Mouse (Mus musculus) intestine, embryonic 14.5 days (tissue): ENCODE data around the gene Elavl2. TPM values are rescaled to one million over a fixed set of nuclear protein-coding genes. Genes with fewer than 3 reads are reported as not detected.
A peak's percentile ranks its signal among the peaks of the same experiment; 100 is the strongest.

Experiments
- ATAC-seq: fragments of 200-750 bp; cut with Nextera tagmentation; replicated peaks from 2 replicates; pipeline ENCODE4 v1.8.0; 2017; ENCODE audit warnings: low read depth, moderate number of reproducible peaks, moderate TSS enrichment, moderate library complexity; ENCODE audit not compliant: low FRiP score, low TSS enrichment
- DNase-seq: peaks from one replicate; pipeline ENCODE4 v3.0.0-alpha.2; 2018; ENCODE audit warnings: low spot score
- H3K27ac ChIP-seq: fragments of 300-500 bp; sonication (generic); 2 replicates; pipeline ENCODE4 v1.5.1; 2014; ENCODE audit warnings: low read depth, mild to moderate bottlenecking, control low read depth
- H3K27me3 ChIP-seq: fragments of 300-500 bp; sonication (generic); replicated peaks from 2 replicates; pipeline ENCODE4 v1.6.1; 2014; ENCODE audit warnings: low read length, control low read depth; ENCODE audit not compliant: control insufficient read depth, insufficient read depth
- H3K36me3 ChIP-seq: fragments of 300-500 bp; sonication (generic); 2 replicates; pipeline ENCODE4 v1.6.1; 2014; ENCODE audit warnings: low read length, control low read depth; ENCODE audit not compliant: control insufficient read depth, insufficient read depth
- H3K4me1 ChIP-seq: fragments of 300-500 bp; sonication (generic); replicated peaks from 2 replicates; pipeline ENCODE4 v1.6.1; 2014; ENCODE audit warnings: low read length, control low read depth, mixed read lengths; ENCODE audit not compliant: control insufficient read depth, insufficient read depth
- H3K4me2 ChIP-seq: fragments of 300-500 bp; sonication (generic); 2 replicates; pipeline ENCODE4 v1.6.1; 2014; ENCODE audit warnings: low read length
- H3K4me3 ChIP-seq: fragments of 300-500 bp; sonication (generic); 2 replicates; pipeline ENCODE4 v1.5.1; 2014; ENCODE audit warnings: low read depth, low read length, control low read depth, mixed read lengths
- H3K9ac ChIP-seq: fragments of 300-500 bp; sonication (generic); 2 replicates; pipeline ENCODE4 v1.6.1; 2014; ENCODE audit warnings: mild to moderate bottlenecking, low read length
- H3K9me3 ChIP-seq: fragments of 300-500 bp; sonication (generic); 2 replicates; pipeline ENCODE4 v1.6.1; 2016; ENCODE audit warnings: low read length, control low read depth; ENCODE audit not compliant: control insufficient read depth
- WGBS: fragments of 180-500 bp; shearing (Covaris S2); extraction: QIAGEN DNeasy Blood & Tissue Kit; methylation state at CpG from one replicate; pipeline ENCODE4 v1.1.7; 2014; 5-methylcytosine and 5-hydroxymethylcytosine counted together
- polyA plus RNA-seq: library from polyadenylated mRNA; unstranded; fragments of >200 nt; fragmentation: Nextera tagmentation; extraction: Ambion mirVana; gene quantifications from 2 replicates; pipeline ENCODE4 v1.2.1, GENCODE M21; 2014

The Elavl2 gene
- polyA plus RNA-seq, 1 experiment from 2014 or later = 6.6 TPM

DNA sequence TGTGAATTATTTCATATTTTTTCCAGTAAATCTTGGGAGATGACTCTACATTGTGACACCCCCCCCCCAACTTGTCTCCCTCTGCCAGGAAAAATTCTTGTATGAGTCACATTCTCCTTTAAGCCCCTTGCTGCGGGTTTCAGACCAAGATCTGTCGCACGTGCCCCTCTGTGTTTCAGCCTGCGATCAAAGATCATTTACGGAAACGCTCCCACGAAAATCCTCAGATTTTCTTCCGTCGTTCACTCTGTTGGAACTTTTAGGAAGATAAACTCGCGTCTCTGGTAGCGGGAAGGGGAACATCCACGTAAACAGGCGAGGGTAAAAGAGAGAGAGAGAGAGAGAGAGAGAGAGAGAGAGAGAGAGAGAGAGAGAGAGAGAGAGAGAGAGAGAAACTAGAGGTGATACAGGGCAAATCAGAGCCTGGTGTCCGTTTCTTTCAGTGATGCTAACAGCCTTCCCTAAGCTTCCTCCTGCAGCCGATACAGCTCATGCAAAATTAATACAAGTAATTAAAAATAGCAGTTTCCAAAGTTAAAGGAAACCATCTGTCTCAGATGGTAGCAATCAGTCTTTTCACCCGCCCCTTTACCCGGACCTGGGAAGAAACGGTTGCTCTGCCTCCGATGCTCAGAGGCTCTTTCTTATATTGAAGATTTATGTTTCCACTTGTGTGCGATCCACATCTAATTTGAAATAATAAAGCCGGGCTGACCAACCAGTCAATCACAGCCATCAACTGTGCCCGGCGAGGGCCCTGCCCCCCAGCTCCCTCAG, 20.1 kb downstream of the Elavl2 start:
- Histone ChIP-seq H3K36me3 (no peaks in the 10 kb centered on the region), H3K4me1 (no peaks in the 10 kb centered on the region; the same call in 1 of the 2 replicates), H3K9me3 (no peaks in the 10 kb centered on the region), H3K27me3 (peaks cover 36% of the 10 kb centered on the region), H3K27ac (no peak overlapping the region), H3K4me3 (no peak overlapping the region), H3K4me2 (no peak overlapping the region), H3K9ac (no peak overlapping the region)
- no peak for ATAC-seq
- 9% methylated on average over 24 of the region's 24 CpGs for WGBS
- no peak for DNase-seq

DNA sequence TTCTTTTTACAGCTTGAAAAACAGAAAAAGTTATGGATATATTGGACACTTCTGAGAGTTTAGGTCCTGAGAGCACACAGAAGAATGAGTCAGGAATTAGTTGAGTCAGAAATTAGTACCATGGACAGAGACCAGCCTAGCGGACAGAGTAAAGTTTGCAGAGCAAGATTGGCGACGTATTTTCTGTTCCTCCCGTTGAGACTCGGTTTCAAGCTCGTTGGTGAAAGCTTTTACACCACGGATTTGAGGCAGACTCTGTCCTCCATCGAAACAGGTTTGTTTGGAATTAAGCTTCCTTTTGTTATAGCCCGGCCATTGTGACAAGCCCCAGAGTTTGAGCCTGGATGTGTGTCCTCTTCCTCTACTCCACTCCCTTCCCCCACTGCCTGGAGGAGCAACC, 21.0 kb downstream of the Elavl2 start:
- Histone ChIP-seq H3K4me1 (peaks cover under 1% of the 10 kb centered on the region; the same call in 1 of the 2 replicates), H3K9me3 (no peaks in the 10 kb centered on the region), H3K4me3 (no peak overlapping the region), H3K27ac (no peak overlapping the region), H3K36me3 (no peaks in the 10 kb centered on the region), H3K4me2 (no peak overlapping the region), H3K27me3 (peaks cover 46% of the 10 kb centered on the region), H3K9ac (no peak overlapping the region)
- WGBS = under 1% methylated on average over 9 of the region's 9 CpGs
- DNase-seq = peak; percentile 60
- no peak for ATAC-seq

DNA sequence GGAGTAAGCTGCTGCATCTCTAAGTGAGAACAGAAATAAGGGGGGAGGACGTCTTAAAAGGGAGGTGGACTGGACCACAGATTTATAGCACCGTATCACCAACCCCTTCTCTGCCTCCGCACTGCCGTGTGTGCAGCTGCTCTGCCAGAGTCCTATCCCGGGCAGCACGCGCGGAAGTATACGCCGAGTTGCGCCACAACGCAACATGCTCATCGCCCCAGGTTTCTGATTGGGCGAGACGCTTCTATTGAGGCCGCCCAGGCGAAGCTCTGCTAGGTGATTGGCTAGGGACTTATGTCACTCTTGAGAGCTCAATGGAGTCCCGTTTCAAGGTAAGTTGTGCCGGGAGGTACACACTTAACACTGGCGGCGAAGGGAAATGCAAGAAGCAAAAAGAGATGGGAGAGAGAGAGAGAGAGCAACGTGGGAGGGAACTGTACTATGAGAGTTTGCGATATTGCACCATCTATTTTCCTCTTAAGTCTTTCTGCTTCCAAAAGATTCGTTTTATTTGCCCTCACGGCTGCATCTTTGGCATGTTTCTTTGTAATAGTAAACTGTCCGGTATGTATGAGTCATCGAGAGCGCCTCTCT, 24.2 kb downstream of the Elavl2 start:
- Histone ChIP-seq H3K36me3 (no peaks in the 10 kb centered on the region), H3K4me2 (peak overlapping the region; percentile 77), H3K27ac (no peak overlapping the region), H3K4me1 (peaks cover 4% of the 10 kb centered on the region; the same call in 1 of the 2 replicates), H3K4me3 (peak overlapping the region; percentile 56), H3K27me3 (peaks cover 69% of the 10 kb centered on the region), H3K9ac (peak overlapping the region; percentile 32; the same call in 1 of the 2 replicates), H3K9me3 (no peaks in the 10 kb centered on the region)
- WGBS = under 1% methylated on average over 28 of the region's 28 CpGs
- ATAC-seq (peak; percentile 97), DNase-seq (peak; percentile 87)

DNA sequence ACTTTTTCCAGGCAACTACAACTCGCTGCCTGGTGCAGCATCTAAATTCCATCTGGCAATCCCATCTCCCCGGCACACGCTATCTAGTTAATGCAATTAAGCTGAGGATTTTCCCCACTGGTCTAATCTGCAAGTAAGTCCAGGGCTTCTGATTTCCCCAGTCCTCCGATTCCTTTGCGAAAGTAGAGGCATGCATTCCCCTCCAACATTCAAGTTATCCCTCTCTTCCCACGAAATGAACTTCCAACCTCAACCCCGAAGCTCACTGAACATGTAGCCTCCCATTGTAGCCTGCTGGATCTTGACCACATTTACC, 25.3 kb downstream of the Elavl2 start:
- DNase-seq (no peak), ATAC-seq (no peak)
- H3K4me3 ChIP-seq = peak overlapping the region; percentile 56
- H3K4me2 ChIP-seq = peak overlapping the region; percentile 77
- H3K4me1 ChIP-seq = peaks cover 4% of the 10 kb centered on the region; the same call in 1 of the 2 replicates
- H3K9ac ChIP-seq = peak overlapping the region; percentile 32; the same call in 1 of the 2 replicates
- H3K27me3 ChIP-seq = peaks cover 69% of the 10 kb centered on the region
- H3K36me3 ChIP-seq = no peaks in the 10 kb centered on the region
- no peaks in the 10 kb centered on the region for H3K9me3 ChIP-seq
- H3K27ac ChIP-seq = no peak overlapping the region
- WGBS = 4% methylated on average over 7 of the region's 7 CpGs

DNA sequence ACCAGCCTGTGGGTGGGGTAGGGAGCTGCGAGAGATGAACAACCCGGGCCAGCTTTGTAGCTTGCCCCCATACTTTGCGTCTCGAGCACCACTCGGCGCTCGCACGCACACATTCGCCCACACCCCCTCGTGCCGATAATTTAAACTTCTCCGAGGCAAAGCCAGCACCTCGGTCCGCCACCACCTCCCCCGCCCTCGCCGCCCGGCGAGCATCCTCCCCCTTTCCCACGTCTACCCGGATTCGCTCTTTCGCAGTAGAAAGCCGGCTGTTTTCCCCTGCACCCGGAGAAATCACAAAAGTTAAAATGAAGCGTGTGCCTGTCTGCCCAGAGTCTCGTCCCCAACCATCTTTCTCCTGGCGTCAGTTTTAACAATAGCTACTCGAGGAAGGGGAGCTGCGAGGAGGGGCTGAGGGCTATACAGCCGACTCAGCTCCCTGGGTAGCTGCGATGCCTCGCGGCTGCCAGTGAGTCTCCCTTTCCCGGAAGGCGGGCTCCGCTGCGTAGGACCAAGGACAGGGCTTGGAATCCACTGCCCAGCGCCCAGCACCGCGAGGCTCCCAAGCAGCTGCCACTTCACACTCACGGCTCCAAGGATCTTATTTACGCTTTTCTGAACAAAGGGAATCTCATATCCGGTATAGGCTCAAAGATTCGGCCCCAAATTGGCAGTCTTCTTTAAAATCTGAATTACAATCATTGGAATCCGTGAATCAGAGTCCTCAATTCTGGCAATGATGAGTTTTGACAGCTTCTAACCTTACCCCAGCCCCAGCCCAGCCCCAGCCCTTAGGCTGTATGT, 25.8 kb downstream of the Elavl2 start:
- WGBS = 0% methylated on average over 46 of the region's 46 CpGs
- no peaks in the 10 kb centered on the region for H3K9me3 ChIP-seq

DNA sequence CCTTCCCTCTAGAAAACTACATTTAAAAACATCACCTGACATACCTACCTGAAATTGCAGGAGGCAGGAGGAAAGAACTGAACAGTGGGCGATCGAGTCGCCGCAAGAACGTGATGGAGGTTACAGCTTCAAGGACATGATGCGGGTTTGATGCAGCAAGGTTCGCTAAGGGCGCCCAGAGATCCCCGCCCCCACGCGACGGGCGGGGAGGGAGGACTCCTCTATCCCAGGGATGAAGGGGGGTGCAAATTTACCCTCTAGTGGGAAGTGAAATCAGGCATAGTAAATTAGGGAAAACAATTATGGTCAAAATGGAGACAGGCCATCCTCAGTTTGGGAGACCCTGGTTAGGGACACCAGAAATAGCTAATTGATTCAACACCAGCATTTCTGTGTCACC, 27.7 kb downstream of the Elavl2 start:
- H3K9ac ChIP-seq = no peak overlapping the region
- ATAC-seq (no peak), DNase-seq (no peak)
- WGBS = 5% methylated on average over 13 of the region's 13 CpGs
- no peaks in the 10 kb centered on the region for H3K9me3 ChIP-seq
- H3K27me3 ChIP-seq = peaks cover 66% of the 10 kb centered on the region
- H3K4me3 ChIP-seq = no peak overlapping the region
- H3K27ac ChIP-seq = no peak overlapping the region
- H3K36me3 ChIP-seq = no peaks in the 10 kb centered on the region
- no peak overlapping the region for H3K4me2 ChIP-seq
- H3K4me1 ChIP-seq = peaks cover 4% of the 10 kb centered on the region; the same call in 1 of the 2 replicates

More for the DNA sequence above, 25.8 kb downstream of the Elavl2 start:
- Histone ChIP-seq H3K36me3 (no peaks in the 10 kb centered on the region), H3K9ac (no peak overlapping the region), H3K27me3 (peaks cover 69% of the 10 kb centered on the region), H3K4me3 (peak overlapping the region; percentile 56), H3K4me1 (peaks cover 4% of the 10 kb centered on the region; the same call in 1 of the 2 replicates), H3K27ac (no peak overlapping the region), H3K4me2 (peak overlapping the region; percentile 77)
- DNase-seq (peak; percentile 74), ATAC-seq (no peak)

DNA sequence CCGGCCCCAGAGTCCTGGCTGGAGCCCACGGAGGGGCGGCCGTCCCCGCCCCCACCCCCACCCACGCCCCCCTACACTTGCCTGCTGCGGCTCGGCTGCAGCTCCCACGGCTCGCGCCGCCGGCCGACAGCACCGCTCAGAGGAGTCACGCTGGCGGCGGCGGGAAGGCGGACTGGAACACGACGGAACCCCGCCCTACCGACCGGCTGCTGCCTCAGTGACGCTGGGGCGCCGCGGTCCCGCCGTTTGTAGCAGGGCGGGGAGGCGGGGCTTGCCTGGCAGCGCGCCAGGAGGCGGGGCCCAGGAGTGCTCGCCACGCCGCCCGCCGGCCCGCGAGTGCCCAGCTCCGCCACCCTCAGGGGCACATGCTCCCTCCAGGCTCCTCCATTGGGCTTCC, 28.8 kb downstream of the Elavl2 start:
- no peaks in the 10 kb centered on the region for H3K9me3 ChIP-seq
- peak overlapping the region; percentile 99 for H3K4me2 ChIP-seq
- H3K27ac ChIP-seq = no peak overlapping the region
- H3K4me3 ChIP-seq = peak overlapping the region; percentile 55
- H3K27me3 ChIP-seq = peaks cover 66% of the 10 kb centered on the region
- no peaks in the 10 kb centered on the region for H3K36me3 ChIP-seq
- H3K9ac ChIP-seq = peak overlapping the region; percentile 32
- 0% methylated on average over 32 of the region's 44 CpGs for WGBS
- DNase-seq (peak; percentile 80), ATAC-seq (peak; percentile 69)
- H3K4me1 ChIP-seq = peaks cover 4% of the 10 kb centered on the region; the same call in 1 of the 2 replicates

DNA sequence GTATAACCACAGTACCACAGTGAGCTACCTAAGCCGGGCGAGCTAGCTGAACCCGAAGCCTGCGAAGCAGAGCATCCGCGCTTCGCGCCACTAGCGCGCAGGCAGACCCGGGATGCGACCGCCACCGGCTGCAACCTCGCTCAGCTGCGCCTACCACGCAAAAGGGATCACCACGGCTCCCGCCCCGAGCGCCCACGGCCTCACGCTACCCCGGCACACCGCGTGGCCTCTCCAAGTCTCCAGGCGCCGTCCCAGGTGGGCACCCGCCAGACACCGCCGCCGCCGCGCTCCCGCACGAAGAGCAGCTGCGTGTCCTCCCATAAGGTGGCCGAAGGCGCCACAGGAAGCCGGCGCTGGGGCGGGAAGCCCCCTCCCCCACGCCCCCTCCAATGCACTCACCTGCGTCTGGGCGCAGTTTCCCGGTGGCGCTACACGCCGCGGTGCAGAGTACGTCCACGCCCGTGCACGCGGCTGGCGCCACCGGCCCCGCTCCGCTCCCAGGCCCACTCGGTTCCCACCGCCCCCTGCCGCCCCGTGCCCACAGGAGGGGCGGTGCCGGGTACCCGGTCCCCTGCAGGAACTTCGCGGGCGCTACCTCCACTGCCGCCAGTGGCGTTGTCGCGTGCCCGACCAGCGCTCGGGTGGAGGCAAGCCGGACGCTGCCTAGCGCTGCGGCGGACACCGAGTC, 29.3 kb downstream of the Elavl2 start:
- Histone ChIP-seq H3K9me3 (no peaks in the 10 kb centered on the region), H3K4me2 (peak overlapping the region; percentile 99), H3K36me3 (no peaks in the 10 kb centered on the region), H3K27me3 (peaks cover 66% of the 10 kb centered on the region), H3K4me3 (peak overlapping the region; percentile 55), H3K4me1 (peaks cover 4% of the 10 kb centered on the region; the same call in 1 of the 2 replicates), H3K9ac (peak overlapping the region; percentile 32), H3K27ac (no peak overlapping the region)
- under 1% methylated on average over 78 of the region's 82 CpGs for WGBS
- peak; percentile 75 for DNase-seq
- peak; percentile 37; the same call in 1 of the 2 replicates for ATAC-seq
